Mouse (Mus musculus) MEL-GATA-1-ER (cell line): ENCODE measurements around the gene AI661453.
"Not testable (repeated sequence)": the region's sequence is repeated elsewhere in the genome, so short reads cannot be mapped to it uniquely, and the experiment has no call there.

Experiments
- DNase-seq: peaks from one replicate; pipeline ENCODE4 v3.0.0-alpha.2; 2012; ENCODE audit warnings: low read depth; ENCODE audit errors: extremely low read depth

The AI661453 gene

GRCm38 (mm10) chr17:47501531-47501930 lies 65.1 kb downstream of the AI661453 start:
- no peak for DNase-seq

GRCm38 (mm10) chr17:47501946-47502706 lies 65.7 kb downstream of the AI661453 start, which contains the start of gene Taf8:
Gene Taf8 (minus strand): TSS chr17:47502292.
- DNase-seq: peak; percentile 94

DNA sequence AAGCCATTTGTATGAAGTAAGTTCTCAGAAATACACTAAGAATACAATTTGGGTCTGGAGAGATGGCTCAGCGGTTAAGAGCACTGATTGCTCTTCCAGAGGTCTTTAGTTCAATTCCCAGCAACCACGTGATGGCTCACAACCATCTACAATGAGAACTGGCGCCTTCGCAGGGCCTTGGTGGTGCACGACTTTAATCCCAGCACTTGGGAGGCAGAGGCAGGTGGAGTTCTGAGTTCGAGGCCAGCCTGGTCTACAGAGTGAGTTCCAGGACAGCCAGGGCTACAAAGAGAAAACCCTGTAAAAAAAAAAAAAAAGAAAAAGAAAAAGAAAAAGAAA lies 66.3 kb downstream of the AI661453 start:
- DNase-seq: not testable (repeated sequence)

GRCm38 (mm10) chr17:47503689-47504088 lies 67.3 kb downstream of the AI661453 start:
- no peak for DNase-seq

DNA sequence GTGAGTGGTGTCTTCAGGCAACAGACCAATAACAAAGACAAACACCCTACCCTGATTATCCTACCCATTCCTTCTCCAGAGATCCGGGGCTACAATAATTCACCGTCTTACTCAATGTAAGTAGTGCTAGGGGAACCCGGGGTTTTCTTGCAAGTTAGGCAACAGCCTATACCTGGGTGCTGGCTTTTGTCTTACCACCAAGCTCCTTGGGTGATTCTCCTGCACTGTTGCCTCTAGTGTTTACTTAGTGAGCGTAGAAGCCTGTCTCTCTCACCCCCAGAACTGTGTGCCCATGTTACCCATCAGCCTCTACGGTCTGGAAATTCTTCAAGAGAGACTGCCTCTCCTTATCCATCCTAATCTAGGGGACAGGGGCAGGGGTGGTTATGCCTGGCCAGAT lies 67.8 kb downstream of the AI661453 start:
- DNase-seq: no peak

DNA sequence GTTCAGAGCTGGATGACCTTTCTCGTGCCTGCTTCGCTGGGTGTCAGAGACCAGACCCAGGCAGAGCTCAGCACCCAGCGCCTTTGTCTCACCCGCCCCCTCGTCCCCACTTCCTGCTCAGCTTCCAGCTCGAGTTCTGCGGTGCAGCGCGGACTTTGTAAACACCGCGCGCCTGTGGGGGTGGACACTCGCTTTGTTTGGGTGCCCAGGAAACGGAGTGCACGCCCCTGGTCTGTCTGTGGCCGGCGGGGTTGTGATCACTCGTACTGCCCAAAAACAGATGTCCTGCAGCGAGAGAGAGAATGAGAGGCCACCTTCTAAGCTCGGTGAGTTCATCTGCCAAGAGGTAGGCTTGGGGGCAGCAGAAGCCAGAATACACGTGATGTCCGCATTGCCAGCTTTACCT lies 68.5 kb downstream of the AI661453 start, which contains the start of gene Ccnd3:
Gene Ccnd3 (plus strand): TSS at position 111 of the 406 bp plus-strand sequence.
- no peak for DNase-seq

DNA sequence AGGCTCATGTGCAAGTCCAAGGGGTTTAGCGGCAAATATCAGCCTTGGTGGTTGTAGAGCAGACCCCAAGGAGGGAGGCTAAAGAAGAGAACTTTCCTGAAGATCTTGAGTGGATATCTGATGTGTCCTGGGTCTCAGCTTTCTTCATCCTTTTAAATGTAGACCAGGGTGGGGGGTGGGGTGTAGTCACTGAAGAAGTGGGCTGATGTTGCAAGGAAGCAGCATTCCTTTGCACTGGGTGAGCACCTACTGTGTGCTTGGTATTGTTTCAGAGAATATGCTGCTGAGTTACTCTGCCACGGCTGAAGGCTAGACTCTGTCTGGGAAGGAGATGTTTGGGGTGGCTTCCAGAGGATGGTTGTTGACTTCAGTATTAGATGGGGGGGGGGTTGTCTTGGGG lies 69.2 kb downstream of the AI661453 start:
- DNase-seq: no peak

- no peak for DNase-seq
Measured at GRCm38 (mm10) chr17:47506042-47506441, 69.6 kb downstream of the AI661453 start.

- no peak for DNase-seq
Measured at GRCm38 (mm10) chr17:47506697-47507096, 70.3 kb downstream of the AI661453 start.

GRCm38 (mm10) chr17:47507523-47507922 lies 71.1 kb downstream of the AI661453 start:
- no peak for DNase-seq

GRCm38 (mm10) chr17:47508012-47508608 lies 71.7 kb downstream of the AI661453 start:
- peak; percentile 97 for DNase-seq

GRCm38 (mm10) chr17:47509031-47509705 lies 72.8 kb downstream of the AI661453 start:
- DNase-seq: peak; percentile 72

- peak; percentile 93 for DNase-seq
Measured at GRCm38 (mm10) chr17:47511111-47512020, 75.0 kb downstream of the AI661453 start.

- no peak for DNase-seq
Measured at GRCm38 (mm10) chr17:47512956-47513775, 76.8 kb downstream of the AI661453 start.

- DNase-seq: no peak
Measured at GRCm38 (mm10) chr17:47515180-47515844, 78.9 kb downstream of the AI661453 start.

DNA sequence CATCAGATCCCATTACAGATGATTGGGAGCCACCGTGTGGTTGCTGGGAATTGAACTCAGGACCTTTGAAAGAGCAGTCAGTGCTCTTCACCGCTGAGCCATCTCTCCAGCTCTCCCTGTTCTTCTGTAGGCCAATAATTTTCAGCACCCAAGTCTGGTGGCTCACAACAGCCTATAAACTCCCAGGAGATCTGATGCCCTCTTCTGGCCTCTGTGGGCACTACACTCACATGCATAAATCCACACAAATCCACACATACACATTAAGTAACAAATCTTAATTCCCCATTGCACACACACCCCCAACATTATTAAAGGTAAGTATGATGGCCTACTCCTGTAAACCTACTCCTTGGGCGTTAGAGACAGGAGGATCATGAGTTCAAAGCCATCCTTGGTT lies 79.8 kb downstream of the AI661453 start:
- no peak for DNase-seq

DNA sequence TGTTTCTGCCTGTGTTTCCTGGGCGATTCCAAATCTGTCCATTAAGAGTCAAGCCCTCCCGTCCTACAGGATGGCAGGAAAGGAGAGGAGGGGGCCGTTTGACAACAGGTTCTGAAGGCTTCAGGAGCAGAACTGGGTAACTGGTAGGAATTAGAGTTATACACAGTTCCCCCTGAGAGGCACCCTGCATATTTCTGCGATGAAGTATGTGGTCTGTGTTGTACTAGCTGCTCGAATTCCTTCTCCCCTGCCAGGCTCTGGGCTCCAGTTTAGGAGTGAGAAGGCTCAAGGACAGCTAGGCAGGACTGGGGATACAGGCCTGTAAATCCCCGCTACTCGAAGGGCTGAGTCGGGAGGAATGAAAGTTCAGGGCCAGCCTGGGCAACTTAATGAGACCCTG lies 81.8 kb downstream of the AI661453 start:
- no peak for DNase-seq
